Mouse (Mus musculus) intestine, embryonic 15.5 days (tissue): Measurements from ENCODE around the gene Gm37240. TPM values are rescaled to one million over a fixed set of nuclear protein-coding genes. Genes with fewer than 3 reads are reported as not detected.

Experiments used
- ATAC-seq: fragments of 200-750 bp; cut with Nextera tagmentation; 2 replicates; pipeline ENCODE4 v1.8.0; 2017; ENCODE audit warnings: moderate TSS enrichment, moderate library complexity
- H3K27ac ChIP-seq: fragments of 300-500 bp; sonication (generic); 2 replicates; pipeline ENCODE4 v1.5.1; 2015; ENCODE audit warnings: mild to moderate bottlenecking, inconsistent platforms
- H3K27me3 ChIP-seq: fragments of 300-500 bp; sonication (generic); replicated peaks from 2 replicates; pipeline ENCODE4 v1.6.1; 2015; ENCODE audit warnings: inconsistent platforms
- H3K36me3 ChIP-seq: fragments of 300-500 bp; sonication (generic); 2 replicates; pipeline ENCODE4 v1.6.1; 2015; ENCODE audit warnings: inconsistent platforms
- H3K4me1 ChIP-seq: fragments of 300-500 bp; sonication (generic); replicated peaks from 2 replicates; pipeline ENCODE4 v1.6.1; 2015; ENCODE audit warnings: inconsistent platforms
- H3K4me2 ChIP-seq: fragments of 300-500 bp; sonication (generic); replicated peaks from 2 replicates; pipeline ENCODE4 v1.6.1; 2015; ENCODE audit warnings: mild to moderate bottlenecking, inconsistent platforms
- H3K4me3 ChIP-seq: fragments of 300-500 bp; sonication (generic); replicated peaks from 2 replicates; pipeline ENCODE4 v1.5.1; 2015; ENCODE audit warnings: inconsistent platforms
- H3K9ac ChIP-seq: fragments of 300-500 bp; sonication (generic); 2 replicates; pipeline ENCODE4 v1.6.1; 2015; ENCODE audit warnings: inconsistent platforms
- H3K9me3 ChIP-seq: fragments of 300-500 bp; sonication (generic); 2 replicates; pipeline ENCODE4 v1.6.1; 2016; ENCODE audit warnings: inconsistent platforms
- WGBS: fragments of 180-500 bp; shearing (Covaris S2); methylation state at CpG from one replicate; pipeline ENCODE4 v1.1.7; 2015; 5-methylcytosine and 5-hydroxymethylcytosine counted together
- polyA plus RNA-seq: library from polyadenylated mRNA; unstranded; fragments of >200 nt; fragmentation: Nextera tagmentation; extraction: Ambion mirVana; gene quantifications from 2 replicates; pipeline ENCODE4 v1.2.1, GENCODE M21; 2015

Gm37240 gene
- polyA plus RNA-seq, 1 experiment from 2014 or later = 6.5 TPM

DNA sequence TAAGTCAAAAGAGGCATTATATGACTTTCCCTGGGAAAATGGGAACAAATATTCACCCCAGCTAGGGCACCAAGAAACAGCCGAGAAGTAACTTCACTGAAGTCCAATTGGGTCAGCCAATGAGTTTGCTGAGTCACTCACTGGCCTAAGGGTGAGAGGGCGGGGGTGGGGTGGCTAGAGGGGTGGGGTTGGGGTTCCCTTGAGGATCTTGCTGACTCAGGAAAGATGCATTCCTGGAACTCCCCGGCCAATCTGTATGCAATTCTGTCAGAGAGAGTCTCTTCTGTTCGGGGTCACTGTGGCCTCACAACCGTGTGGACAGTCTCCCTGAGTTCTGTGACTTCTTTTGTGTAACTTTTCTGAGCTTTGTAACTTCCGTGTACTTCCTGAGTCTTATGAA is 635.7 kb downstream of the Gm37240 start:
- WGBS = 72% methylated on average over 6 of the region's 6 CpGs
- H3K4me2 ChIP-seq = no peak overlapping the region
- H3K27me3 ChIP-seq = no peaks in the 10 kb centered on the region
- no peaks in the 10 kb centered on the region for H3K36me3 ChIP-seq
- no peaks in the 10 kb centered on the region for H3K4me1 ChIP-seq
- no peak for ATAC-seq
- no peak overlapping the region for H3K9ac ChIP-seq
- H3K27ac ChIP-seq = no peak overlapping the region
- H3K4me3 ChIP-seq = no peak overlapping the region
- no peaks in the 10 kb centered on the region for H3K9me3 ChIP-seq

DNA sequence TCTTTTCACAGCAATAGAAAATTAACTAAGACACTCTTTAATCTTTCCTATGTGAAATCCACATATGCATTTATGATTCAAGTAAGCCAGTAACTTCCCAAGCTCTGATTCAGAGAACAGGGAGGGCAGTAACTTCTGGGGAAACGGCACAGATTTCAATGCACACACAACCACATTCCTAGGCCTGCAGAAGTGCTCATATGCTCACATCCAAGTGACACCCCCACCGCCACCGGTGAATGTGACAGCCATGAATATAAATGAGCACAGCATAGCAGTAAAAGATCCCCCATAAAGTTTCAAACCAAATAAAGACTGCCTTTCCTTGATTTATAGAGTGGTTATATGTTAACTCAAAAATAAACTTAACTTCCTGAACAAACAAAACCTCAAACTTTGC is 641.2 kb downstream of the Gm37240 start:
- H3K36me3 ChIP-seq = no peaks in the 10 kb centered on the region
- H3K4me2 ChIP-seq = no peak overlapping the region
- no peaks in the 10 kb centered on the region for H3K27me3 ChIP-seq
- no peak for ATAC-seq
- no peak overlapping the region for H3K4me3 ChIP-seq
- H3K4me1 ChIP-seq = no peaks in the 10 kb centered on the region
- no peaks in the 10 kb centered on the region for H3K9me3 ChIP-seq
- H3K9ac ChIP-seq = no peak overlapping the region
- no peak overlapping the region for H3K27ac ChIP-seq
- 52% methylated on average over 3 of the region's 3 CpGs for WGBS

DNA sequence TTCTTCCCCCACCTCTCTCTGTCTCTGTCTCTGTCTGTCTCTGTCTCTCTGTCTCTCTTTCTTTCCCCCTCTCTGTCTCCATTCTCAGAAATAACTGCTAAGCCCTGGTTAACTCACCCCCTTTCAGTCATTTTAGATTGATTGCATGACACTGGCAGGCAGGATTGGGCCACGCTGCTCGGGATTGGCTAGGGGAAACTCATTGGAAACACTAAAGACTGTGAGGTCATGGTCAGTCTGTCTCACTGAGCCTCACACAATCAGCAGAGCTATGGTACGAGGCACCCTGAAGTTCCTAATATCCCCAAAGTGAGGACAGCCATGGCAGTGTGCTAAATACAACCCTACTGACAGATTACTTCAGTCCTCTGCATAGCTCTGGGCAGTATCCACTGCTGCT is 650.8 kb downstream of the Gm37240 start:
- Histone ChIP-seq H3K9ac (no peak overlapping the region), H3K4me2 (no peak overlapping the region), H3K4me1 (no peaks in the 10 kb centered on the region), H3K4me3 (no peak overlapping the region), H3K9me3 (no peaks in the 10 kb centered on the region), H3K27ac (no peak overlapping the region), H3K27me3 (no peaks in the 10 kb centered on the region), H3K36me3 (no peaks in the 10 kb centered on the region)
- 68% methylated on average over 3 of the region's 3 CpGs for WGBS
- ATAC-seq = no peak

DNA sequence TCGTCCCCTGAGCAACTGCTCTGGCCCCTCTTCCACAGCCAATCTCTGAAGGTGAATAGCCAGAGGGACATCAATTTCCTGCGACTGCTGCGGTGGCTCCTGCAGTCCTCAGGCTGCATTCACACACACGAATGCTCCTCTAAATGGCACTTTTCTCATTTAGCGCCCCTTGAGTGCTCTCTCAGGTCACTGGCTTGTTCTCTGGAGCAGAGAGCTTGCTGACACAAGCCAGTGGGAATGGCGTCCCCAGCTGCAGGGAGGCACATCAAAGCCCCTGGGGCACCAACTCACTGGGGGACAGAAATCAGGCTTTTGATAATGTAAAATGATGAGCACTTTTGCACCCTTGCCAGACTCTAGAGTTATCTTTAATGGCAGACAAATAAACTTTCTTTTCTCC is 654.5 kb downstream of the Gm37240 start:
- ATAC-seq = no peak
- Histone ChIP-seq H3K4me2 (no peak overlapping the region), H3K27me3 (no peaks in the 10 kb centered on the region), H3K4me3 (no peak overlapping the region), H3K9me3 (no peaks in the 10 kb centered on the region), H3K9ac (no peak overlapping the region), H3K4me1 (no peaks in the 10 kb centered on the region), H3K27ac (no peak overlapping the region), H3K36me3 (no peaks in the 10 kb centered on the region)
- WGBS = 51% methylated on average over 6 of the region's 6 CpGs

- Histone ChIP-seq H3K9me3 (no peaks in the 10 kb centered on the region; the same call in 1 of the 2 replicates), H3K4me1 (no peaks in the 10 kb centered on the region), H3K4me2 (no peak overlapping the region), H3K27me3 (no peaks in the 10 kb centered on the region), H3K9ac (no peak overlapping the region), H3K4me3 (no peak overlapping the region), H3K36me3 (no peaks in the 10 kb centered on the region), H3K27ac (no peak overlapping the region)
- ATAC-seq = no peak
- WGBS = 70% methylated on average over 5 of the region's 5 CpGs
Measured at GRCm38 (mm10) chr3:85222046-85222445, 665.3 kb downstream of the Gm37240 start.

DNA sequence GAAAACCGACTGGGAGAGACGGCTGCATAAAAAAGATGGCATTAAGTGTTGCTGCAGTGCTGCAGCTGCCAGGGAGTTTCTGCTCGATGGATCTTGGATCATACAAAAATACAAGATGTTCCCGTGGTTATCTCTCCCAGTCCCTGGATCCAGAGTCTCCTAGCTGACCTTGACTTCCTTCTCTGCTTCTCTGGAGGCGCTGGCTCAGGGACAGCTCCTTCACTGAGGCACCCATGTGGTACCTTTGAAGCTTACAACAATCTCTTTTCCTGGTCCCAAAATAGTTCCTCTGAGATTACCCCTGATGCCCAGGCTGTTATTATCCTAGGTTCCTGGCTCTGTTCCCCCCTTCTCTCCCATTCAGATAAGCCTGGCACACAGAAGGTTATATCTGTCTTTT is 672.4 kb downstream of the Gm37240 start:
- H3K9me3 ChIP-seq = no peaks in the 10 kb centered on the region
- H3K4me2 ChIP-seq = no peak overlapping the region
- no peak for ATAC-seq
- WGBS = 80% methylated on average over 5 of the region's 5 CpGs
- H3K9ac ChIP-seq = no peak overlapping the region
- H3K4me3 ChIP-seq = no peak overlapping the region
- no peaks in the 10 kb centered on the region for H3K27me3 ChIP-seq
- H3K27ac ChIP-seq = no peak overlapping the region
- 0 out of 2 replicates have a peak, but pooled peaks cover 2% of the 10 kb centered on the region for H3K4me1 ChIP-seq
- H3K36me3 ChIP-seq = no peaks in the 10 kb centered on the region

GRCm38 (mm10) chr3:85212751-85213350 is 674.5 kb downstream of the Gm37240 start:
- WGBS = 45% methylated on average over 9 of the region's 9 CpGs
- Histone ChIP-seq H3K4me3 (no peak overlapping the region), H3K36me3 (no peaks in the 10 kb centered on the region), H3K27ac (no peak overlapping the region), H3K27me3 (no peaks in the 10 kb centered on the region), H3K4me2 (no peak overlapping the region), H3K4me1 (0 out of 2 replicates have a peak, but pooled peaks cover 2% of the 10 kb centered on the region), H3K9ac (no peak overlapping the region), H3K9me3 (no peaks in the 10 kb centered on the region)
- no peak for ATAC-seq

- no peak overlapping the region for H3K9ac ChIP-seq
Measured at GRCm38 (mm10) chr3:85209887-85210844, 677.2 kb downstream of the Gm37240 start.

GRCm38 (mm10) chr3:85206475-85206874 is 680.8 kb downstream of the Gm37240 start:
- Histone ChIP-seq H3K4me1 (no peaks in the 10 kb centered on the region), H3K36me3 (no peaks in the 10 kb centered on the region), H3K27ac (no peak overlapping the region), H3K9me3 (no peaks in the 10 kb centered on the region), H3K9ac (no peak overlapping the region), H3K4me3 (no peak overlapping the region), H3K4me2 (no peak overlapping the region), H3K27me3 (no peaks in the 10 kb centered on the region)
- ATAC-seq = no peak
- WGBS = 76% methylated on average over 7 of the region's 7 CpGs

More at GRCm38 (mm10) chr3:85209887-85210844, 677.2 kb downstream of the Gm37240 start:
- Histone ChIP-seq H3K27ac (no peak overlapping the region), H3K4me3 (no peak overlapping the region), H3K27me3 (no peaks in the 10 kb centered on the region), H3K36me3 (no peaks in the 10 kb centered on the region), H3K4me1 (0 out of 2 replicates have a peak, but pooled peaks cover 2% of the 10 kb centered on the region), H3K4me2 (no peak overlapping the region), H3K9me3 (no peaks in the 10 kb centered on the region)
- peak; percentile 89 for ATAC-seq
- WGBS = 49% methylated on average over 17 of the region's 17 CpGs

- H3K27me3 ChIP-seq = no peaks in the 10 kb centered on the region
- H3K4me3 ChIP-seq = no peak overlapping the region
- WGBS = 88% methylated on average over 4 of the region's 4 CpGs
- H3K36me3 ChIP-seq = no peaks in the 10 kb centered on the region
- H3K4me1 ChIP-seq = no peaks in the 10 kb centered on the region
- no peaks in the 10 kb centered on the region for H3K9me3 ChIP-seq
- no peak for ATAC-seq
- H3K9ac ChIP-seq = no peak overlapping the region
- H3K27ac ChIP-seq = no peak overlapping the region
- H3K4me2 ChIP-seq = no peak overlapping the region
Measured at GRCm38 (mm10) chr3:85205911-85206310, 681.4 kb downstream of the Gm37240 start.

GRCm38 (mm10) chr3:85203659-85204058 is 683.7 kb downstream of the Gm37240 start:
- Histone ChIP-seq H3K9me3 (no peaks in the 10 kb centered on the region), H3K4me2 (no peak overlapping the region), H3K9ac (no peak overlapping the region), H3K36me3 (no peaks in the 10 kb centered on the region), H3K4me3 (no peak overlapping the region), H3K4me1 (no peaks in the 10 kb centered on the region), H3K27me3 (no peaks in the 10 kb centered on the region), H3K27ac (no peak overlapping the region)
- ATAC-seq = no peak
- 42% methylated on average over 9 of the region's 9 CpGs for WGBS

DNA sequence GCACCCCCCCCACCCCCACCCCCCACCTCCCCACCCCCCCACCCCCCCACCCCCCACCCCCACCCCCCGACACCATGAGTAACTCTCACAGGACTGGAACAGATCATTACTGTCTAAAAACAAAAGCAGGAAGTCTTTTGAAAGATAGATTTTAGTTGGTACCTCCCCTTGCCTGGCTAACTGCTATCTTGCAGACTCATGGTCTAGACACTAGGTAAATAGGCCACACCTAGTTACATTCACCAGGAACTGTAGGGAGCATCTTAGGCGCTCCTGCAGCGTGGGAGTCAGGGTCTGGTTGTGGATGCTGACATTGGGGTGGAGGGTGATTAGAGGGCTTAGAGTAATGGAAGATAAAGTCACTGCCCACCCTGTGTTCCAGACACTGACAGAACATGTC is 684.6 kb downstream of the Gm37240 start:
- WGBS = 24% methylated on average over 3 of the region's 3 CpGs

More for the DNA sequence above, 684.6 kb downstream of the Gm37240 start:
- Histone ChIP-seq H3K4me1 (no peaks in the 10 kb centered on the region), H3K9ac (no peak overlapping the region), H3K27ac (no peak overlapping the region), H3K36me3 (no peaks in the 10 kb centered on the region), H3K4me3 (no peak overlapping the region), H3K9me3 (no peaks in the 10 kb centered on the region), H3K27me3 (no peaks in the 10 kb centered on the region), H3K4me2 (no peak overlapping the region)
- ATAC-seq = peak; percentile 72; the same call in 1 of the 2 replicates
